Comparison of ENCODE assay signal across 15 mouse cellular contexts in genomic region chr4:53691418-53691817, GRCm38 (mm10). TPM values are rescaled to one million over a fixed set of nuclear protein-coding genes. Genes with fewer than 3 reads are reported as not detected.
A peak's percentile ranks its signal among the peaks of the same experiment; 100 is the strongest.
DNase-seq lines count a peak whose midpoint lies in the region; TF ChIP-seq lines count a peak whose summit lies in the region.
"Had no signal": no experiment of that assay in that cellular context is flagged by ENCODE, and none has a peak within 500 bp of the region (broad histone marks: within the 10 kb centered on the region; RNA-seq: fewer than 3 reads in every experiment).

No protein-coding gene starts in this region.

- peak; percentile 17 to 26 for DNase-seq in left cerebral cortex, postnatal 10 days (ENCODE audit: extremely low spot score in 1 of 2, low spot score in 2 of 2)
- DNase-seq in left cerebral cortex, postnatal 4 days: no peak
- peak; percentile 32 for DNase-seq in cerebellum, adult 11 months
- DNase-seq in cerebellum, adult 2 months: peak; percentile 49 to 58
- peak; percentile 38 to 42 for DNase-seq in cerebellum, postnatal 36 days
- no peak for DNase-seq in heart, postnatal 36 days
- no peak for DNase-seq in thymus, postnatal 14 days
- DNase-seq: adrenal gland, adult 2 months; gastrocnemius, postnatal 25 days; kidney, adult 18-20 months; spleen, adult 18-20 months had no signal

- no peak overlapping the region for H3K4me3 ChIP-seq in cerebellum, adult 2 months (replicated peaks; ENCODE audit: insufficient read depth, low read depth, low read length)
- H3K4me3 ChIP-seq: embryonic facial prominence, embryonic 10.5 days; limb, embryonic 15.5 days; liver, embryonic 15.5 days had no signal

- peaks cover 8% of the 10 kb centered on the region for H3K4me1 ChIP-seq in cerebellum, adult 2 months (ENCODE audit: control insufficient read depth, insufficient read depth, low read length)
- H3K4me1 ChIP-seq: embryonic facial prominence, embryonic 10.5 days; limb, embryonic 15.5 days; liver, embryonic 15.5 days had no signal

- TF ChIP-seq CTCF in cerebellum, adult 2 months (IDR thresholded peaks at IDR 0.05; ENCODE audit: borderline replicate concordance, insufficient read depth, low read depth, low read length): no peak

- H3K27ac ChIP-seq in cerebellum, adult 2 months (ENCODE audit: insufficient read depth, low read length): peak overlapping the region; percentile 78; the same call in 1 of the 2 replicates
- H3K27ac ChIP-seq: embryonic facial prominence, embryonic 10.5 days; kidney, postnatal 0 days; limb, embryonic 15.5 days; liver, embryonic 15.5 days had no signal

- TF ChIP-seq POLR2A in cerebellum, adult 2 months (IDR thresholded peaks at IDR 0.05; ENCODE audit: borderline replicate concordance, insufficient read depth, low read length): no peak

- intact Hi-C loops in left cerebral cortex, postnatal 10 days (cut with DNase I): no loop called here
- intact Hi-C loops in left cerebral cortex, postnatal 4 days (cut with DNase I): no loop called here
- intact Hi-C loops in heart, postnatal 36 days (cut with DNase I): no loop called here

- no peaks in the 10 kb centered on the region for H3K27me3 ChIP-seq in cerebellum, adult 2 months (ENCODE audit: control insufficient read depth, insufficient read depth, low read length)
- H3K27me3 ChIP-seq: limb, embryonic 15.5 days; liver, embryonic 15.5 days had no signal

- 13% methylated on average over 1 of the region's 1 CpGs for WGBS in cerebellum, adult 2 months

RNA-seq across cellular contexts. Expression of gene Fktn, which starts 22.4 kb away (rescaled TPM):
- 10 to 100 TPM; 27.6 to 28.9 TPM for total RNA-seq in left cerebral cortex, postnatal 10 days (2021)
- 10 to 100 TPM; 19.4 to 19.9 TPM for total RNA-seq in left cerebral cortex, postnatal 4 days (2021)
- polyA plus RNA-seq in cerebellum, adult 2 months (2012; rRNA removed): 20.7 and 25.0 TPM in 2 replicates
- 10 to 100 TPM; 16.9 to 18.3 TPM for total RNA-seq in heart, postnatal 36 days (2021)

Comparison
In these comparisons a context has a peak if more than half of its experiments do, and no peak if none do; other contexts are left out.
1. DNase-seq: peak in left cerebral cortex, postnatal 10 days (2 of 2), cerebellum, adult 11 months (single experiment), cerebellum, adult 2 months (2 of 2) and cerebellum, postnatal 36 days (2 of 2); none in left cerebral cortex, postnatal 4 days (single experiment), heart, postnatal 36 days (0 of 2) and thymus, postnatal 14 days (single experiment).